Mouse (Mus musculus) CD8-positive naive resting alpha-beta T cell, adult 2 months (primary cell): ENCODE results near the gene Borcs5.

ENCODE experiments used
- DNase-seq, 2 experiments: peaks; one replicate each; pipeline ENCODE4 v3.0.0; 2022; ENCODE audit warnings: low read depth in 2 of 2, low spot score in 2 of 2

Borcs5 gene

DNA sequence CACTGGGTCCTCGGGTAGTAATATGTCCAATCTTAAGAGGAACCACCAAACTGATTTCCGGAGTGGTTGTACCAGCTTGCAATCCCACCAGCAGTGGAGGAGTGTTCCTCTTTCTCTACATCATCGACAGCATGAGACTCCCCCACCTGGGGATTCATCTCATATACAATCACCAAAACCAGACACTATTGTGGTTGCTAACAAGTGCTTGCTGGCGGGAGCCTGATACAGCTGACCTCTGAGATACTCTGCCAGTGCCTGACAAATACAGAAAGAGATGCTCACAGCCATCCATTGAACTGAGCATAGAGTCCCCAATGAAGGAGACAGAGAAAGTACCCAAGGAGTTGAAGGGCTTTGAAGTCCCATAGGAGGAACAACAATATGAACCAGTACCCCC lies 116.7 kb downstream of the Borcs5 start:
- DNase-seq = no peak
